Mouse (Mus musculus): ENCODE data around the gene Cpsf4. TPM values are rescaled to one million over a fixed set of nuclear protein-coding genes. Genes with fewer than 3 reads are reported as not detected.
"Not testable (repeated sequence)": the region's sequence is repeated elsewhere in the genome, so short reads cannot be mapped to it uniquely, and the experiment has no call there.

The Cpsf4 gene
- 10 to 100 TPM; 10.0 to 12.4 (median 12.0) TPM for total RNA-seq (2022)

GRCm38 (mm10) chr5:145166536-145167305, at the start of gene Cpsf4, which contains the start of gene Ptcd1:
Gene Cpsf4, plus strand, starts transcription at chr5:145167213.
Gene Ptcd1, minus strand, starts transcription at chr5:145167108.
- peak; percentile 99 for DNase-seq (ENCODE audit: low spot score)

- no peak for DNase-seq (ENCODE audit: low spot score)
Measured at GRCm38 (mm10) chr5:145118005-145118404, 49.0 kb upstream of the Cpsf4 start.

GRCm38 (mm10) chr5:145118461-145118860, 48.6 kb upstream of the Cpsf4 start:
- no peak for DNase-seq (ENCODE audit: low spot score)

GRCm38 (mm10) chr5:145119385-145119784, 47.6 kb upstream of the Cpsf4 start:
- no peak for DNase-seq (ENCODE audit: low spot score)

- no peak for DNase-seq (ENCODE audit: low spot score)
Measured at GRCm38 (mm10) chr5:145120921-145121320, 46.1 kb upstream of the Cpsf4 start.

- DNase-seq (ENCODE audit: low spot score), result no peak
Measured at GRCm38 (mm10) chr5:145123396-145123795, 43.6 kb upstream of the Cpsf4 start.

- no peak for DNase-seq (ENCODE audit: low spot score)
Measured at GRCm38 (mm10) chr5:145126580-145126979, 40.4 kb upstream of the Cpsf4 start.

GRCm38 (mm10) chr5:145129124-145129523, 37.9 kb upstream of the Cpsf4 start:
- peak; percentile 41 for DNase-seq (ENCODE audit: low spot score)

- DNase-seq (ENCODE audit: low spot score), result not testable (repeated sequence)
Measured at GRCm38 (mm10) chr5:145129773-145130172, 37.2 kb upstream of the Cpsf4 start.

- DNase-seq (ENCODE audit: low spot score), result no peak
Measured at GRCm38 (mm10) chr5:145130191-145130590, 36.8 kb upstream of the Cpsf4 start.

- no peak for DNase-seq (ENCODE audit: low spot score)
Measured at GRCm38 (mm10) chr5:145130995-145131394, 36.0 kb upstream of the Cpsf4 start.

- DNase-seq (ENCODE audit: low spot score), result not testable (repeated sequence)
Measured at GRCm38 (mm10) chr5:145133275-145133674, 33.7 kb upstream of the Cpsf4 start.

- no peak for DNase-seq (ENCODE audit: low spot score)
Measured at GRCm38 (mm10) chr5:145138836-145139235, 28.2 kb upstream of the Cpsf4 start.

GRCm38 (mm10) chr5:145139571-145140519, 27.2 kb upstream of the Cpsf4 start, which contains the start of the genes Pdap1 and Bud31:
Gene Pdap1, minus strand, starts transcription at chr5:145140238.
Gene Bud31, plus strand, starts transcription at chr5:145140362.
- peak; percentile 96 for DNase-seq (ENCODE audit: low spot score)

- no peak for DNase-seq (ENCODE audit: low spot score)
Measured at GRCm38 (mm10) chr5:145140611-145141010, 26.4 kb upstream of the Cpsf4 start.

GRCm38 (mm10) chr5:145147748-145148147, 19.3 kb upstream of the Cpsf4 start:
- DNase-seq (ENCODE audit: low spot score), result no peak

GRCm38 (mm10) chr5:145149294-145149693, 17.7 kb upstream of the Cpsf4 start:
- DNase-seq (ENCODE audit: low spot score), result no peak

- no peak for DNase-seq (ENCODE audit: low spot score)
Measured at GRCm38 (mm10) chr5:145152690-145153089, 14.3 kb upstream of the Cpsf4 start.

- no peak for DNase-seq (ENCODE audit: low spot score)
Measured at GRCm38 (mm10) chr5:145161361-145161760, 5.7 kb upstream of the Cpsf4 start.

- no peak for DNase-seq (ENCODE audit: low spot score)
Measured at GRCm38 (mm10) chr5:145164710-145165109, 2.3 kb upstream of the Cpsf4 start.

GRCm38 (mm10) chr5:145165184-145165583, 1.8 kb upstream of the Cpsf4 start:
- DNase-seq (ENCODE audit: low spot score), result no peak

GRCm38 (mm10) chr5:145167306-145167661, 271 bp downstream of the Cpsf4 start:
- DNase-seq (ENCODE audit: low spot score), result peak; percentile 29
